Mouse (Mus musculus) kidney, embryonic 16.5 days (tissue): ENCODE measurements at regions not wholly inside any gene's neighbourhood (a gene's known extent, or its start where the extent isn't known, plus 50 kb on each side); places are given as distances from the start of the nearest gene placed in this dataset.

ENCODE experiments used
- ATAC-seq: fragments of 200-750 bp; cut with Nextera tagmentation; 2 replicates; pipeline ENCODE4 v1.8.0; 2017; ENCODE audit warnings: moderate TSS enrichment; ENCODE audit not compliant: low FRiP score, low TSS enrichment
- H3K27ac ChIP-seq: fragments of 300-500 bp; sonication (generic); 2 replicates; pipeline ENCODE4 v1.5.1; 2014; ENCODE audit warnings: low read length
- H3K27me3 ChIP-seq: fragments of 300-500 bp; sonication (generic); 2 replicates; pipeline ENCODE4 v1.6.1; 2014; ENCODE audit warnings: low read length, control low read depth, mixed read lengths; ENCODE audit not compliant: insufficient read depth
- H3K36me3 ChIP-seq: fragments of 300-500 bp; sonication (generic); 2 replicates; pipeline ENCODE4 v1.6.1; 2014; ENCODE audit warnings: low read length, control low read depth, mixed read lengths; ENCODE audit not compliant: insufficient read depth
- H3K4me1 ChIP-seq: fragments of 300-500 bp; sonication (generic); 2 replicates; pipeline ENCODE4 v1.6.1; 2014; ENCODE audit warnings: low read length, control low read depth, mixed read lengths; ENCODE audit not compliant: insufficient read depth
- H3K4me2 ChIP-seq: fragments of 300-500 bp; sonication (generic); replicated peaks from 2 replicates; pipeline ENCODE4 v1.6.1; 2014; ENCODE audit warnings: low read depth, low read length
- H3K4me3 ChIP-seq: fragments of 300-500 bp; sonication (generic); 2 replicates; pipeline ENCODE4 v1.5.1; 2014; ENCODE audit warnings: mild to moderate bottlenecking, low read length
- H3K9ac ChIP-seq: fragments of 300-500 bp; sonication (generic); replicated peaks from 2 replicates; pipeline ENCODE4 v1.6.1; 2014; ENCODE audit warnings: low read length
- H3K9me3 ChIP-seq: fragments of 300-500 bp; sonication (generic); 2 replicates; pipeline ENCODE4 v1.6.1; 2016; ENCODE audit warnings: low read length, control low read depth
- WGBS: fragments of 180-500 bp; shearing (Covaris S2); extraction: QIAGEN DNeasy Blood & Tissue Kit; methylation state at CpG from one replicate; pipeline ENCODE4 v1.1.7; 2014; 5-methylcytosine and 5-hydroxymethylcytosine counted together

DNA sequence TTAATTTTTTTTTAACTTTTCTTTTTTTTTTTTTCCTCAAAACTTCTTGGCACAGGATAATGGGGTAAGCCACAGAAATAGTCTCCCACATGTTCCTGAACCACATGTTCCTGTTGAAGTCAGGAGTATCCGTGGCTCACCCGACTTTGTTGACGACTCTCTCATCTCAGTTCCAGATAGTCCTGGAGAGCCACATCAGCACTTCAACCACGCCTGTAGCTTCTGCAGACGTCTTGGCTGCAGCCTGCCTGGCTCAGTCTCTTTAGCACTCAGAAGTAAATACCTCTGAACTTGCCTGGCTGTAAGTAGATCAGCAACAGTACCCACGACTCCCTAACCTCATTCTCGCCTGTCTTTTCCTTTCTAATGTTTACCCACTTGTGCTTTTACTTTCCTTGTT lies 50.3 kb upstream of the Rapgef5 start:
- no peaks in the 10 kb centered on the region for H3K9me3 ChIP-seq
- no peaks in the 10 kb centered on the region for H3K36me3 ChIP-seq
- H3K4me1 ChIP-seq: no peaks in the 10 kb centered on the region
- H3K27me3 ChIP-seq: no peaks in the 10 kb centered on the region
- H3K27ac ChIP-seq: no peak overlapping the region
- ATAC-seq: no peak
- H3K4me3 ChIP-seq: no peak overlapping the region
- WGBS: 50% methylated on average over 7 of the region's 7 CpGs
- H3K4me2 ChIP-seq: no peak overlapping the region
- no peak overlapping the region for H3K9ac ChIP-seq
